Mouse (Mus musculus): ENCODE results near the gene 5730409E04Rik.

DNA sequence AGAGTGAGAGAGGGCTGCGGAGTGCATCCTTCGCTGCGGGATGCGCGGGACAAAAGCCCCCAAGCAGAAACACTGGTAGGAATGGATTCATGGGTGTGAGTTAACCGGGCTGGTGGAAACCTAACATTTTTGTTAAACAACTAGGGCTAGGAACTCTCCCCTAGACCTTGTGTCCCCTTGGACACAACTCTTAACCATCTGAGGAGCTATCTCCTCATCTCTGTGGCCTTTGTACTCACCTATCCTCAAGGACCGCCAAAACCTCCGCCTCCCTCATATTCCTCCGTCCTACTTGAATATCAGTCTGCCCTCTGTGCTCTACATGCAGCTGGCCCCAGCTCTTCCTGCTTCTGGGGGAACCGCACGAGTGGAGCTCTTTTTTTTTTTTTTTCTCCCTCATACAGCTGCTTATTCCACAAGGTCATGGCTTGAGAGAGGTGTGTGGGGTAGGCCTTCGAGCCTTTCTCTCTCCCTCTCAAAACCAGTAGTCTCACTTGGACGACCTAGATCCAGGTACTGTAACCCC lies 10.8 kb downstream of the 5730409E04Rik start:
- TF ChIP-seq TCF12 (IDR thresholded peaks at IDR 0.05; ENCODE audit: insufficient read depth, poor library complexity, severe bottlenecking) (no peak), E2F4 (IDR thresholded peaks at IDR 0.05; ENCODE audit: insufficient read depth) (no peak), POLR2A (IDR thresholded peaks at IDR 0.05; ENCODE audit: insufficient read length, low read depth) (no peak), USF1 (IDR thresholded peaks at IDR 0.05; ENCODE audit: low read depth) (no peak)
